Mouse (Mus musculus) embryo, embryonic 9.5 days (tissue): ENCODE measurements around the gene Gm28729.
"Not testable (repeated sequence)": the region's sequence is repeated elsewhere in the genome, so short reads cannot be mapped to it uniquely, and the experiment has no call there.

Experiments used
- DNase-seq: peaks from one replicate; pipeline ENCODE4 v3.0.0-alpha.2; 2017; ENCODE audit errors: extremely low spot score

Gene Gm28729

DNA sequence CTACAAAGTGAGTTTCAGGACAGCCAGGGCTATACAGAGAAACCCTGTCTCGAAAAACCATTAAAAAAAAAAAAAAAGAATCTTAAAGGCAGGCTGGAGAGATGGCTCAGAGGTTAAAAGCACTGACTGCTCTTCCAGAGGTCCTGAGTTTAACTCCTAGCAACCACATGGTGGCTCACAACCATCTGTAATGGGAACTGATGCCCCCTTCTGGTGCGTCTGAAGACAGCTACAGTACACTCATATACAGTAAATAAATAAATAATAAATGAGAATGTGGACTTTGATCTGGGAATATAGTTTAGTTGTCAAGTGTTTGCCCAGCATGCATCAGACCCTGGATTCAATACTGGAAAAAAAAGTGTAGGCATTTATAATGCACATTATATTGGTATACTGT lies 3.5 kb downstream of the Gm28729 start:
- not testable (repeated sequence) for DNase-seq

DNA sequence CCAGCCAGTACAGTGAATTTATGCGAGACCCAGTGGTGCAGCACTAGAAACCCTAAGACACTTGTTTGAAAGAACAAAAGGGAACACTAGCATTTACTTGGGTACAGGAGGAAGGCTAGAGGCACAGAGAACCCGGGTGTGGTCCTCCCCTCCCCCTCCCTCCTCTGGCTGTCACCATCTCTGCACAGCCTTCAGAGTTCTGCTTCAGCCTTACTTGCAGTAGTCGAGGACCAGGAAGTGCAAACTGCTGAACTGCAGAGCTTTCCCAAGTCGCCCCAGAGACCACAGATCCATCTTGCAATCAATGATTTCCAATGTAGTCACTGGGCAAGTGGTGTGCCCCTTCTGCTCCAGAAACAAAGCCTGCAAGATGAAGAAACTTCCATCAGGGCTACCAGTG lies 7.6 kb downstream of the Gm28729 start:
- no peak for DNase-seq

DNA sequence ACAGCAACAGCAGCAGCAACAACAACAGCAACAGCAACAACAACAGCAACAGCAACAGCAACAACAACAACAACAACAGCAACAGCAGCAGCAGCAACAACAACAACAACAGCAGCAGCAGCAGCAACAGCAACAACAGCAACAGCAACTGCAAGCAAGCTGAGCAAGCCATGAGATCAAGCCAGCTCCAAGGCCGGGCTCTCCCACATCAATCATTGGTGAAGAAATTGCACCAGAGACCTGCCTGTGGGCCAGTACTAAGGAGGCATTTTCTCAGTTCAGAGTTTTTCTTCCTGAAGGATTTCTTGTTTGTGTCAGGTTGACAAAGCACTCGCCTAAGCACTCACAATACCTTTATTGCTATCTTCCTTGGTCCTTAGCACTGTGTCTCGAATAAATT lies 8.3 kb downstream of the Gm28729 start:
- DNase-seq = no peak

DNA sequence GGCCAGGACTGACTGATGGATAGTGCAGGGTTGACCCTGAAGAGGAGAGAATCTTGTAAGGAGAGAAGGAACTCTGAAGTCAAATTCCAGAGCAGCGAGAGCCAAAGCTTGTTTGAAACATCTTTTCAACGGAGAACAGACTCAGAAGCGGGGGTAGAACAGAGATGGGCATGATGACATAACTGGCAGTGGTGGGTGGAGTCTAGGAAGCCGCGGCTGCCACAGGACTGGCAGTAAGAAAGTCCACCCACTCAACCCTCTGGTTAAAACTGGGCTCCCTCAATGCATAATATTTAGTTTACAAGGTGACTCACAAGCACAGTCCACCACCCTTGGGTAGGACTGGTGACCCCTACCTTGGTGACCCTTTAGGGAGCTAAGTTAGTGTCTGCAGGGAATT lies 9.3 kb downstream of the Gm28729 start:
- no peak for DNase-seq

DNA sequence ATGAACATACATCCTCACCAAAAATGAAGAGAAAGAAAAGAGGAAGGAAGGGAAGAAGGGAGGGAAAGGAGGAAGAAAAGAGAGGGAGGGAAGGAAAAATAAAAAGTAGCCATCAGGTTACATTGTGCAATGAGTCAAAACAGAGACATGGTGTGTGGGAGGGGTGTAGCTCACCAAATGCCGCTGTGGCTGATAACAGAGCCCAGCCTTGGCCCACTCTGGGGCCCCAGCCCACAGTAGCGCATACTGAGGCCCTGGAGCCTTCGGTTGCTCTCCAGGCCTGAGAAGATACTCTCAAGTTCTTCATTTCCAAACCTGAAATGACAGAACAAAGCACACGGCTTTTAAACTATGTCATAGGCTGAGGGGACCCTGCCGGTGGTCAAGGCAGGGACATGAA lies 10.8 kb downstream of the Gm28729 start:
- DNase-seq = no peak

DNA sequence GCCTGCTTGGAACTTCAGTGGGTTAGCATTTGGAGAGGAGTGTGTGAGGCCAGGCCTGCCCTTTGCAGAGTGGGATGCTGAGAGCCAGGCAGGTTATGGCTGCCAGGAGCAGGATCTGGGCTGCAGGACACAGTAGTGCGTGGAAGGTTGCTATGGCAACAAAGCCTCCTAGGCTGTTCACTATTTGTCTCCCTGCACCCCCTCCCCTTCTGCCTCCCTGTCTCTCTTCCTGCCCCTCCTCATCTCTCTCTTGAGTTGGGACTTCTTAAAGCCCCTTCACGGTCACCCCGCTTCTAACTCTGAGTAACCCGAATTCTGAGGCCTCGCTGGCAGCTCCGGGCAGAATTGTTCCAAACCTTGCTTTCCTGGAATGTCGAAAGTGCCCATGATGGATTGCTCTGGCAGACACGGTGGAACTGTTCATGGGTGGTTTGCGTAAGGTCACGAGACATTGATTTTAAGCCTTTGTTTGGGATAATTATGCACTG lies 19.0 kb downstream of the Gm28729 start:
- peak; percentile 63 for DNase-seq

DNA sequence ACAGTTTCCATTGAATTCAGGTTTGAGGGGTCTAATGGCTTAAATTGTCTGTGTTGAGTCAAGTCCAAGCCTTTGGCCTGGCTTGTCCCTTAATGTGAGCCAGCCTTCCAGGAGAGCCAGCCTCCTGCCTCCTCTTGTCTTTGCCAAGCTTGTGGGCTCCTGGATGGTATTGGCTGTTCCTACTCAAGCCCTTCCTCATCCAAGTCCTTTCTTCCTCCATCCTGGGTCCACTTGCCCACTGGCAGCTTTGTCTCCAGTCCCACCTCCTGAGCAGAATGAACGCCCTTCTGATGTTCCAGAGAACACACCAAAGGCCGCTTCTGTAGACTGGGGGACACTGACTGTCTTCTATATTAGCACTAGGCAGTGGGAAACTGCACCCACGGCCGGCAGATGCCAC lies 19.9 kb downstream of the Gm28729 start:
- DNase-seq = no peak

DNA sequence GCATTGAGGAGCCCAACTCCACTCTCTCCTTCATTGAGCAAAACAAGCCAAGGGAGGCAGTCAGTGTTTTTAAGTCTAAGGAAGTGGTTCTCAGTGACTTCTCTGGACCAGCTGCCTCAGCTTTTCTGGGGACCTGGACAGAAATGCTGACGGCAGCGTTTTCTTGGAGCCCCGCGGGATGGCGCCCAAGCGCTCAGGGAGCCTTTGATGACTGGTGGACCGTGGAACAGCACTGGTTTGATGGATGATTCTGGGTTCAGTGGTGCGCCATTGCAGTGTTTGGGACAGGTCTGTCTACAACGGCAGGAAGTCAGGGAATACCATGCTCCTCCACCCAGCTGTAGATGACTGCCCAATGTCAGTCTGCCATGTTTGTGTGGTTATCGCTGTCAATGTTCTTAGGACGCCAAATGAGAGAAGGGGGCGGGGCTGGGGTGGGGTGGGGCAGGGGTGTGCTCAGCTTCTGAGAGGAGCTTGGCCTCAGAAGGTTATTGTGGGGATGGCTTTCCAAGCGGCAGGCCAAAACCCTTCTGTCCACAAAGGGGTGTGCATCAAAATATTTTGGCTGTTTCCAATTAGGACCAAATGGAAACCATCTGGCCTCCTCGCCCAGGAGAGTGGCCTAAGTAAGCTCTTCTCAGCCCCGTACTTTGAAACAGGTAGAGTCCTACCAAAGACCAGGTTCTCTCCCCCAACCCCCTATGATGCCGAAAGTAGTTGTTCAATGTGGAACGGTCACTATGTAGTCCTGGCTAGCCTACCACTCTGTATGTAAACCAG lies 20.8 kb downstream of the Gm28729 start:
- DNase-seq = peak; percentile 18

DNA sequence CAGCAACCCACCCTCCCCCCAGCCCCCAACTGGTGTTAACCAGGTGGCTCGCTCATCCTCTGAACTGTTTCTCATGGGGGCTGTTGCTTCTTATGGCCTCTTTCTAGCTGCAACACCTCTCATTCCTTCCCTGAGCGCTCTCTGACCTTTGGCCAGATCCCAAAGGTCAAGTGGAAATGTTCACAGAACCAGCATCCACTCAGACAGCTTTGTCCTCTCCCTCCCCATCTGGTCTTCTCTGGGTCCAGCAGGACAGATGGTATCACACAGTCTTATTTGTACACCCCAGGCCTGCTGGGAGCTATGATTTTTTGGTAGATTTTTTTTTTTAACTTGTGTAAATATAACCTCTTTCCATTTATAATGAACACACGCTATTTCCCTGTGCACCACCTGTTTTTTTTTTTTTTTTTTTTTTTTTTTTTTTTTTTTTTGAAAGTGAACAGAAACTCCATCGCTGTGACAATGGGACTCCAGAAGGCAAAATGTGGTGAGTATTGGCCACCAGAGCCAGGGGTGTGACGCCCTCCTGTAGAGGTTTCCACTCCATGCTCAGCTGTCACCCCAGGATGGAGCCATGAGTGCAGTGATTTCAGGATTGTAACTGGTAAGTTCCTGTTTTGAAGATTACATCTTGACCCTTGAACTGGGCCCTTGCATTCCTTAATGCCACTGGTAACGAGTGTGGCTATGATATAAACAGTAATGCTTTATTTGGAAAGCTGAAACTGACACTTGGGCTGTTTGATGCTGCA lies 22.0 kb downstream of the Gm28729 start:
- DNase-seq = no peak

DNA sequence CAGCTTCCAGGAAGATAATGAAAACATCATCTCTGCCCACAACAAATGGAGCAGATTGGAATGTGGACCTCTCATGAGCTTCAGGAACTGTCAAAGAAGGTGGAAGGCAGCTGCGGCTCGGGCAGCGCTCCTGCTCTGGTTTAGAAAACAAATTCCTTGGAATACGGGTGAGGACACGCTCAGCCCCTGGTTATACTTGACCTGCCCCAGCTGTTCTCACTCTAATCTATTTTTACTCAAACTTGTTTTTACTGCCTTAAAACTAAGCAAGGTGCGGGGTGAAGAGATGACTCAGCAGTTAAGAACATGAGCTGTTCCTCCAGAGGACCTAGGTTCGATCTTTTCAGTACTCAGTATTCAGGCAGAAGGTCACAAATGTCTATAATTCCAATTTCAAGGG lies 23.8 kb downstream of the Gm28729 start:
- no peak for DNase-seq

DNA sequence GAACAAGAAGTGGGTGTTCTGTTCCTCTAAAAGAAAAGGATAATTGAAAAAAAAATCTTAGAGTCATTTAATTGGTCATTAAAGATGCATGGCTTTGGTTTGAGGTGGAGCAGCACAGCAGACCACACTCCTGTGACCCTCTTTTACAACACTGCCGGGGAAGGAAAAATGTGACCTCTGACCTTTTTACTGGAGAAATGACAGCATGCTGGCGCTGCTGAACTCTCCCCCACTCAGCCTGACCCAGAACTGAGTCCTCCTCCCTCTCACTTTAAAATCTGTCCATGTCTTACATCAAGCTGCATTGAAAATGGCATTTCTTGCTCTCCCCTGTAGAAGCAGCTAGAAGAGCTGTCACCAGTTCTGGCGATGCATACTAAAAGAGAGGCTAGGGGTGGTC lies 31.9 kb downstream of the Gm28729 start:
- no peak for DNase-seq

DNA sequence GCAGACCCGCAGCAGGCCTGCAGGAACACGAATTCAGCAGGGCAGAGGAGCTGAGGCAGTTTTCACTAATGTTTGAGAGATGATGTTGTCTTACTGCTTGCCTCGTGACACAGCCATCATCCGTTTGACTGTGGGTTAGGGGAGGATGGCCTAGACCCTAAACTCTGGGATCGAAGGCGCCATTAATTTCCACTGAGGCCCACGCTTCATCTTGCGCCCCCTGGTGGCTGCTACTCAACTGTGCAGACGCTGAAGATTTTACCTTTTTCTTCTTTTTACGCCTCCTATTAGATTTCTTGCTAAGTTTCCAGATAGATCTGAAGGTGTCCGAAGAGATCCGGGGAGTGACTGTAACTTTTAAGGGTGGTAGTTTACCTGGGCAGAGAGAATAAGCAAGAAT lies 33.3 kb downstream of the Gm28729 start:
- DNase-seq = peak; percentile 46

DNA sequence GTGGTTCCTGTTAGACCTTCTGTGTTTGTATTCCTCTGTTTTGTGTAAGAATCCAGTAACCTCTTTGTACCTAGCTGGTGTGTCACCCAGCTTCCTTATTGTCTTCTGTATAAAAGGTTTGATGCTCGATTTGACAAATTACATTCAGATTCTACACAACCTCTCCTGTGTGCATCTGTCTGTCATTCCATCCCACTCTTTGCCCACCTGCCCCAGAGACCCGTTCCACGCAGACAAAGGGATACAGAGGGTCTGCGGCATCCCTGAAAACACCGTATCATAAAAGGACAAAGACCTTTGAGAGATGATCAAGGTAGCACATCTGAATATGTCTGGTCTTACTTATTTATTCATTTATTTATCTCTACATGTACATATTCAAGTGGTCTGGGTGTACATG lies 37.2 kb downstream of the Gm28729 start:
- DNase-seq = not testable (repeated sequence)

DNA sequence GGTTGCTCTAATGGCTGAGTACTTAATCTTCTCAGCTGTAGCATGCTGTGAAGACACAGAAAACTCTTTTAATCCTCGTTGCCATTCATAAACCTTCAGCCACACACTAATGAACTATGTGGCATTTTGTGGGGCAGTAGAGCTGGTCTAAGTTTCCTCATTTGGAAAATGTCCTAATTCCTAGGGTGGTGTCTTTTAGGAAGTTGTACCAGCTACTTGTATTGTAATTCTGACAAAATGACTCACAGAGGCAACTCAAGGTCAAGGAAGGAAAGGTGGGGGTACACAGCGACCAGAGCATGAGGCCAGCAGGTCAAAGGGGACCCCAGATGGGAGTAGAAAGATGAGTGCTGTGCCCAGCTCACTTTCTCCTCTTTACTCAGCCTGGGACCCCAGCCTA lies 41.4 kb downstream of the Gm28729 start:
- no peak for DNase-seq

DNA sequence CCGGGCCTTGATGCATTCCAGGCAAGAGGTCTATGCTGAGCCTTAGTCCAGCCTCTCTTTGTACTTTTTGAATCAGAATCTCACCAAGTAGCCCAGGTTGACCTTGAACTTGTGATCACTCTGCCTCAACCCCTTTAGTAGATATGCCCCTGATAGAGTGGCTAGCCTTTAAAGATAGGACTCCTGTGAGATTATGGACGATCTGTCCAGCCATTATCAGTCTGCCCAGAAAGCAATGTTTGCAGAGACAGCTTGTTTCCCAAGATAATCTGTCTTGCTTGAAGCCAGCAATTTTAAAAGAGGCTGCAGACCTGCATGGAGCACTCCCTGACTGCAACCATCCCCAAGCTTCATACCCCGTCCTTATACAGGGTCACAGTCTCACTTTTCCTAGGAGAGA lies 42.0 kb downstream of the Gm28729 start:
- no peak for DNase-seq

DNA sequence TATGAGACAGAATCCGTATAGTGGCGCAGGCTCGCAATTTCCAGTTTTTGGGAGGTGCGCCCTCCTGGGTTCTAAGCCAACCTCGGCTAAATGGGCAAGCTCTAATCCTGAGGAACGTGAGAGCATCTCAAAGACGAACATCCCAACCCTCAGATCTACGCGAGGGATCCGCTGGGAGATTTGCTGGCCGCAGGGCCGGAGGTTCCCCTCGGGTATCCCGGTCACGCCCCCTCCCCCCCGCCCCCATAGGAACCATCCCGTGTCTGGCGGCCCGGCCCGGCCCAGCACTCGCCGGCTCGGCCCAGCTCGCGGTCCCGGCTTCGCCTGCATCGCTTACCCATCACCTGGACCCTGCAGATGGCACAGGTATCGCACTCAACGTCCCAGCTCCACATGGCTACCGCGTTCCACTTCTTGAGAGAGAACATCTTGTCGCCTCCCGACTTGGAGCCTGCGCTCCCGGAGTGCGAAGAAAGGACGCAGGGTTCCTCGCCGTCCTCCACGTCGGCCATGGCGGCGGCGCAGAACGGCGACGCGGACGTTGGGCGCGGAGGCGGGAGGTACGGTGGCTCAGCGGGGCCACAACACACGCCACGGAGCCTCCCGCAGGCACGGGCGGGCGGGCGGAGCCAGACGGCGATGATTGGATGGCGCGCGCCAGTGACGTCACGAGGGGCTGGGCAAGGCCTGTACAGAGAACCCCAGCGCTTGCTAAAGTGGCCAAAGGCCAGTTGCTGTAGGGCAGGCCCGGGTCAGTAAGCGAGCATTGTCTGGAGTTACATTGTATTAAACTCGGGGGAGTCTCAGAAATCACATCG lies 46.8 kb downstream of the Gm28729 start, which contains the start of gene Rnf7:
Gene Rnf7 (minus strand): TSS at position 605 of the 818 bp plus-strand sequence.
- peak; percentile 99 for DNase-seq

DNA sequence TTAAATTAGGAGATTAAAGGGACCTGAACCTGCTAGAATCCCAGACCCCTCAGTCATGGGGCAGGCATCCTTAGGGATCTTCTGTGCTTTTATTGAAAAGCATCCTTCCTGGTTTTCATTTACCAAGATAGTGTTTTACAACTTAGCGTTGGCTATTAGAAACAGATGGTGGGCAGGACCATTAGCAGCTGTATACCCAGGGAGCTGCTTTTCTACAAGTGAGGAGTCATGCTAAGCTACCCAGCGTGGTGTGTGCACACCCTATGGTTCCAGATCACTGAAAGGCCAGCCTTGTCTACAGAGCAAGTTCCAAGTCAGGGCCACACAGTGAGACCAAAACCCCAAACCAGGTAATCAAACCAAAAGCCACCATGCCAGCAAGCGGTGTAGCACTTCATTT lies 52.7 kb downstream of the Gm28729 start:
- no peak for DNase-seq

DNA sequence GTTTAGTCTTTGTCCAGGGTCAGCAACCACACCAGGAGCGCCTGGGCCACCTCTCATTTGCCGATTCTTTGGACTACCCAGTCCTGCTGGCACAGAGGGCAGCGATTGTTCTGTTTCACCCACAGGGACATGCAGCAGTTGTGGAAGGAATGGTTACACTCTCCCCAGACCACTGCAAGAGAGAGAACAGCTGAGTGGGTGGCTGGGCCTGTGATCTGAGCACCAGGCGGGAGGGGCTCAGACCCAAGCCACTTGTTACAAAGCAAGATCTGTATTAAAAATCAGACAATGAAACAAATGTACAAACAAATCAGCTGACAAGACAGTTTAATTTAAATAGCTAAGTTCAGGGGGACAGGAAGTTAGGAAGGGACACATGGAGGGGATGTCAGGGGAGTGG lies 53.4 kb downstream of the Gm28729 start:
- DNase-seq = not testable (repeated sequence)

DNA sequence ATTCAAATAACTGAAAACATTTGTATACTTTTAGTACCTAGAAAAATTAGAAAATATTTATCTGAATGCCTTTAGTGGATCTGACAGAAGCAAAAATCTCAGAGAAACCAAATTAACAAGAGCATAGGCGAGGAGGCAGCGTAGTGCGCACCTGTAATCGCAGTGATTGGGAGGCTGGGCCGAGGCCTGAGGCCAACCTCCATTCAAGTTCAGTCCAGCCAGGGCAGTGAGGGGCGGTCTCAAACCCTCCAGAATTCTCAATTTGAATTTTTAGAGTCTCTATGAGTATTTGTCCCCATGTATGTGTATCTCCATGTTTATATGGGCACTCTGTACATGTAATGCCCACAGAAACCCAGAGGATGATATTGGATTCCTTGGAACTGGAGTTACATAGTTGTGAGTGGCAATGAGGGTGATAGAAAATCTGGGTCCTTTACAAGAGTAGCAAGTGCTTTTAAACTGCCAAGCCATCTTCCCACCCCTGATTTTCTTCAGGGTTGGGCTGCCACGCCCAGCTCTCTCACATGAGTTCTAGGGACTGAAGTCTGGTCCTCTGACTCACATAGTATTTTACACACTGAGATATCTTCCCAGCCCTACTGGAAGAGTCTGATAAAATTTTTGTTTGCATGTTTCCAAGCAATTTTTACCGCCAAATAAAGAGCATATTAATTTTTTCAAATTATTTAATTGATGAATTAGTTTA lies 54.6 kb downstream of the Gm28729 start:
- DNase-seq = no peak

DNA sequence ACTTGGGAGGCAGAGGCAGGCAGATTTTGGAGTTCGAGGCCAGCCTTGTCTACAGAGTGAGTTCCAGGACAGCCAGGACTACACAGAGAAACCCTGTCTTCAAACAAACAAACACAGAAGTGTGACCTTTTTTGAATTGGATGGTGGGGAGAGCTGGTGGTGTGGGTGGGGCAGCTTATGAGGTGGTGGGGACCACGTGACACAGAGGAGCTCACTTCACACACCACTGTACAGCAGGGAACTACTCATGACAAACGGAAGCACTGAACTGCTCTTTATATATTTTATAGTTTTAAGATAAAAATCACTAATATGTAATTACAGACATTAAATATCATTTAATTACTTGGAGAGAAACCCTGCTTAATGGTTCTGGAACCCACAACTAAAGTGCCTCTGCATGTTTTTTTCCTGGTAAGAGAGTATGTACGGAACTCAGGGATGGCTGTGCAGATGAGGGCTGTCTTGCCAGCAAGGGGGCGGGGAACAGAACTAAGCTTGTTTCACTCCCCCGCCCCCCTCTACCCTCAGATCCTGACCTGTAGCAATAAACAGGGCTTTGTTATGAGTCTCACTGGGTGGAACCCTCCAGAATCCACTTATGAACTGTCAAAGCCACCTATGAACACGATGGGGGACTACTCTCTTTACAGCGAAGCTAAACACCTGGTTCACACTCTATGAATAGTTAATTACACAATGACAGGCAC lies 55.4 kb downstream of the Gm28729 start:
- no peak for DNase-seq

DNA sequence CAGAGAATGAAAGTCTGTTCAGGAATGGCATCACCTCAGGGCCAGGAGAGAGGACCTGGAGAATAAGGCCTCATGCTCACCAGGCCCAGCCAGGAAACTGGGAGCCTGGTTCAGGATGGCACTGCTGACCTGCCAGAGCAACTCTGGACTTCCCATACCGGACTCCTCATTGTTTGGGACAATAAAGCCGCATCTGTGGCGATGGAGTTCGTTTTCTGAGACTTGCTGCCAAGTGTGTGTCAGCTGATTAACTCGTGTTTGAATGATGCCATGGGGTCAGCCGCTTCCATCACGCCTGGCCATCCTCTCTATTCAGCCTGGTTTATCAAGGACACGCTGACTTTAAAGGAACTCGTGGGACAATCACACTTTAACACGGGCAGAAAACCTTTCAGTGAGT lies 61.4 kb downstream of the Gm28729 start:
- DNase-seq = no peak
